9 mouse cellular contexts compared by ENCODE assay signal in genomic region chr1:136698454-136699152, GRCm38 (mm10).
A peak's percentile ranks its signal among the peaks of the same experiment; 100 is the strongest.
DNase-seq lines count a peak whose midpoint lies in the region; ATAC-seq lines count a peak whose summit lies in the region.
"Had no signal": no experiment of that assay in that cellular context is flagged by ENCODE, and none has a peak within 500 bp of the region (broad histone marks: within the 10 kb centered on the region; RNA-seq: fewer than 3 reads in every experiment).

No protein-coding gene starts in this region.

- no peak overlapping the region for H3K4me2 ChIP-seq in kidney, embryonic 14.5 days (replicated peaks; ENCODE audit: low read depth, low read length)
- no peak overlapping the region for H3K4me2 ChIP-seq in liver, embryonic 12.5 days
- no peak overlapping the region for H3K4me2 ChIP-seq in hindbrain, embryonic 13.5 days

- H3K9me3 ChIP-seq in kidney, embryonic 14.5 days (ENCODE audit: control insufficient read depth, low read length): no peaks in the 10 kb centered on the region
- no peaks in the 10 kb centered on the region for H3K9me3 ChIP-seq in liver, embryonic 12.5 days (replicated peaks)
- H3K9me3 ChIP-seq in hindbrain, embryonic 13.5 days: no peaks in the 10 kb centered on the region

- peaks cover 17% of the 10 kb centered on the region; the same call in 1 of the 2 replicates for H3K4me1 ChIP-seq in kidney, embryonic 14.5 days (ENCODE audit: control insufficient read depth, insufficient read depth, low read length)
- H3K4me1 ChIP-seq in liver, embryonic 12.5 days: peaks cover 21% of the 10 kb centered on the region
- peaks cover 7% of the 10 kb centered on the region for H3K4me1 ChIP-seq in hindbrain, embryonic 13.5 days (replicated peaks)

- no peaks in the 10 kb centered on the region for H3K27me3 ChIP-seq in kidney, embryonic 14.5 days (ENCODE audit: control insufficient read depth, insufficient read depth, low read length)
- H3K27me3 ChIP-seq in liver, embryonic 12.5 days (replicated peaks): no peaks in the 10 kb centered on the region
- H3K27me3 ChIP-seq in hindbrain, embryonic 13.5 days: peaks cover 10% of the 10 kb centered on the region; the same call in 1 of the 2 replicates

- no peak overlapping the region; the same call in 1 of the 2 replicates for H3K27ac ChIP-seq in kidney, embryonic 14.5 days (ENCODE audit: low read depth, low read length)
- H3K27ac ChIP-seq in liver, embryonic 12.5 days: peak overlapping the region; percentile 62; the same call in 1 of the 2 replicates
- no peak overlapping the region for H3K27ac ChIP-seq in hindbrain, embryonic 13.5 days

- H3K36me3 ChIP-seq in kidney, embryonic 14.5 days (ENCODE audit: control insufficient read depth, insufficient read depth, low read length): no peaks in the 10 kb centered on the region
- no peaks in the 10 kb centered on the region for H3K36me3 ChIP-seq in liver, embryonic 12.5 days
- no peaks in the 10 kb centered on the region for H3K36me3 ChIP-seq in hindbrain, embryonic 13.5 days

- no peak for ATAC-seq in kidney, embryonic 14.5 days (ENCODE audit: low FRiP score, low TSS enrichment)
- peak; percentile 48 for ATAC-seq in liver, embryonic 12.5 days
- no peak for ATAC-seq in hindbrain, embryonic 13.5 days (ENCODE audit: low FRiP score)

- WGBS in kidney, embryonic 14.5 days: 24% methylated on average over 9 of the region's 9 CpGs
- 45% methylated on average over 9 of the region's 9 CpGs for WGBS in liver, embryonic 12.5 days (ENCODE audit: insufficient replicate concordance)
- 26% methylated on average over 9 of the region's 9 CpGs for WGBS in hindbrain, embryonic 13.5 days

- H3K4me3 ChIP-seq in kidney, embryonic 14.5 days (ENCODE audit: low read length): no peak overlapping the region
- H3K4me3 ChIP-seq in liver, embryonic 12.5 days: no peak overlapping the region
- H3K4me3 ChIP-seq in hindbrain, embryonic 13.5 days: no peak overlapping the region

- H3K9ac ChIP-seq in kidney, embryonic 14.5 days (ENCODE audit: low read depth, low read length): no peak overlapping the region
- no peak overlapping the region for H3K9ac ChIP-seq in liver, embryonic 12.5 days
- H3K9ac ChIP-seq in hindbrain, embryonic 13.5 days: no peak overlapping the region

- peak; percentile 25 for DNase-seq in kidney, postnatal 10 days
- peak; percentile 70 for DNase-seq in adrenal gland, postnatal 14 days
- DNase-seq in skeletal muscle tissue, adult 2 months (ENCODE audit: low read depth, low spot score): peak; percentile 74
- DNase-seq in frontal cortex, postnatal 10 days (ENCODE audit: low spot score in 2 of 2): no peak
- DNase-seq in frontal cortex, postnatal 25 days (ENCODE audit: low spot score in 2 of 2): no peak
- DNase-seq: cerebellum, postnatal 36 days had no signal

Comparison
In these comparisons a context has a peak if more than half of its experiments do, and no peak if none do; other contexts are left out.
1. DNase-seq: peak in kidney, postnatal 10 days (single experiment), adrenal gland, postnatal 14 days (single experiment) and skeletal muscle tissue, adult 2 months (single experiment); none in frontal cortex, postnatal 10 days (0 of 2) and frontal cortex, postnatal 25 days (0 of 2).